Mouse (Mus musculus) small intestine, adult 2 months (tissue): ENCODE data around the gene Slc50a1.

ENCODE experiments used
- CTCF ChIP-seq: fragments of 200-500 bp; IDR thresholded peaks from 2 replicates; pipeline ENCODE4 v1.5.1; 2012; ENCODE audit warnings: low read depth, mild to moderate bottlenecking, control low read depth, inconsistent platforms, low read length, moderate library complexity, mixed read lengths; ENCODE audit not compliant: insufficient replicate concordance, insufficient read length; ENCODE audit errors: extremely low read depth
- POLR2A ChIP-seq: fragments of 200-500 bp; IDR thresholded peaks from 2 replicates; pipeline ENCODE4 v1.6.1; 2012; ENCODE audit warnings: low read depth, mild to moderate bottlenecking, control low read depth, inconsistent platforms, low read length, moderate library complexity

GRCm38 (mm10) chr3:89314340-89314739, 44.0 kb upstream of the Slc50a1 start:
- TF ChIP-seq CTCF (no peak), POLR2A (no peak)
